Mouse (Mus musculus): ENCODE measurements around the gene Gm8297. TPM values are rescaled to one million over a fixed set of nuclear protein-coding genes. Genes with fewer than 3 reads are reported as not detected.
"Not testable (repeated sequence)": the region's sequence is repeated elsewhere in the genome, so short reads cannot be mapped to it uniquely, and the experiment has no call there.

Gm8297 gene
- polyA plus RNA-seq (2015; fragmentation: Nextera tagmentation; extraction: Ambion mirVana), result not detected in 2 replicates

DNA sequence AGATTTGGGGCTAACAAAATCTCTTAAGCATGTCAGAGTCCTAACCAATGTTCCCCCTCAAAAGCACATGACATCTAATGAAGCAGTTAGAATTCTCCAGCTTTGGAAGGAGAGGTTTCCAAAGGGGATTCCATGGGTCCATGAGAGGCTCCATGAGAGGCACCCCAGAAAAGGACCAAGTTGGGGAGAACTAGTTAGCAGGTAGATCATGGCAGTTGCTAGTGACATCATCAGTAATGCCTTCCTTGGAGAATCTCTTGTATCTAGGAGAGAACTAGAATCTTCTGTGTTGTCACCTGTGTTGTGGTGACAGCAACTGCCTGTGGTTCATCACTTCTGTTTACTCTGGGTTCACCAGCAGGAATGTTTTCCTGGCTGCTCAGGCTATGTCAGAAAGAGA lies at the start of gene Gm8297:
Gm8297 (plus strand) TSS at position 301 of the 400 bp plus-strand sequence.
- not testable (repeated sequence) for H3K9ac ChIP-seq (ENCODE audit: low read length); H3K9me3 ChIP-seq (ENCODE audit: control insufficient read depth, low read length); H3K4me1 ChIP-seq (replicated peaks; ENCODE audit: control insufficient read depth, insufficient read depth, low read length); H3K4me2 ChIP-seq (ENCODE audit: low read depth, low read length); H3K4me3 ChIP-seq (ENCODE audit: low read length); H3K27me3 ChIP-seq (ENCODE audit: control insufficient read depth, insufficient read depth, low read depth, low read length); H3K27ac ChIP-seq (ENCODE audit: low read length); H3K36me3 ChIP-seq (ENCODE audit: control insufficient read depth, insufficient read depth, low read length); ATAC-seq (ENCODE audit: low read depth)

DNA sequence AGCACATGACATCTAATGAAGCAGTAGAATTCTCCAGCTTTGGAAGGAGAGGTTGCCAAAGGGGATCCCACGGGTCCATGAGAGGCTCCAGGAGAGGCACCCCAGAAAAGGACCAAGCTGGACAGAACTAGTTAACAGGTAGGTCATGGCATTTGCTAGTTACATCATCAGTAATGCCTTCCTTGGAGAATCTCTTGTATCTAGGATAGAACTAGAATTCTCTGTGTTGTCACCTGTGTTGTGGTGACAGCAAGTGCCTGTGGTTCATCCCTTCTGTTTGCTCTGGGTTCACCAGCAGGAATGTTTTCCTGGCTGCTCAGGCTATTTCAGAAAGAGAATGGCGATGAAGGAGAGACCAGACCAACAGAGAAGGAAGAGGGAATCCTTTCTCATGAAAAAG lies 31.9 kb downstream of the Gm8297 start, which contains the start of gene Gm3298:
Gm3298 (plus strand) TSS at position 301 of the 400 bp plus-strand sequence.
- not testable (repeated sequence) for H3K36me3 ChIP-seq (ENCODE audit: control insufficient read depth, insufficient read depth, low read length); ATAC-seq (ENCODE audit: low read depth); H3K9me3 ChIP-seq (ENCODE audit: control insufficient read depth, low read length); H3K4me2 ChIP-seq (ENCODE audit: low read depth, low read length); H3K9ac ChIP-seq (ENCODE audit: low read length); H3K4me3 ChIP-seq (ENCODE audit: low read length); H3K27me3 ChIP-seq (ENCODE audit: control insufficient read depth, insufficient read depth, low read depth, low read length); H3K4me1 ChIP-seq (replicated peaks; ENCODE audit: control insufficient read depth, insufficient read depth, low read length); H3K27ac ChIP-seq (ENCODE audit: low read length)
- WGBS, result 80% methylated on average over 1 of the region's 2 CpGs

Other genes starting within 250 kb of the Gm8297 start
- not detected in 2 replicates for gene Gm9602, start 207.6 kb upstream of the Gm8297 start, polyA plus RNA-seq (2015; fragmentation: Nextera tagmentation; extraction: Ambion mirVana)
- gene Gm3269, start 145.8 kb upstream of the Gm8297 start, polyA plus RNA-seq (2015; fragmentation: Nextera tagmentation; extraction: Ambion mirVana), result not detected in 2 replicates
- 0.45 and 0.99 TPM in 2 replicates for gene Gm3264, start 128.4 kb upstream of the Gm8297 start, polyA plus RNA-seq (2015; fragmentation: Nextera tagmentation; extraction: Ambion mirVana)
- not detected in 2 replicates for gene Gm3278, start 91.5 kb upstream of the Gm8297 start, polyA plus RNA-seq (2015; fragmentation: Nextera tagmentation; extraction: Ambion mirVana)
- 0.35 TPM in 1 of 2 replicates, not detected in the other for gene Gm3298, start 32.0 kb downstream of the Gm8297 start, polyA plus RNA-seq (2015; fragmentation: Nextera tagmentation; extraction: Ambion mirVana)
- gene 4930555G01Rik, start 66.7 kb downstream of the Gm8297 start, polyA plus RNA-seq (2015; fragmentation: Nextera tagmentation; extraction: Ambion mirVana), result not detected in 2 replicates
- gene Gm8281, start 87.1 kb downstream of the Gm8297 start, polyA plus RNA-seq (2015; fragmentation: Nextera tagmentation; extraction: Ambion mirVana), result 0.99 and 1.3 TPM in 2 replicates
- not detected in 2 replicates for gene Gm8279, start 147.6 kb downstream of the Gm8297 start, polyA plus RNA-seq (2015; fragmentation: Nextera tagmentation; extraction: Ambion mirVana)
- gene Gm3317, start 180.6 kb downstream of the Gm8297 start, polyA plus RNA-seq (2015; fragmentation: Nextera tagmentation; extraction: Ambion mirVana), result not detected in 2 replicates
- not detected in 2 replicates for gene Gm8271, start 201.9 kb downstream of the Gm8297 start, polyA plus RNA-seq (2015; fragmentation: Nextera tagmentation; extraction: Ambion mirVana)